8 mouse cellular contexts compared by ENCODE assay signal in the genomic region with DNA sequence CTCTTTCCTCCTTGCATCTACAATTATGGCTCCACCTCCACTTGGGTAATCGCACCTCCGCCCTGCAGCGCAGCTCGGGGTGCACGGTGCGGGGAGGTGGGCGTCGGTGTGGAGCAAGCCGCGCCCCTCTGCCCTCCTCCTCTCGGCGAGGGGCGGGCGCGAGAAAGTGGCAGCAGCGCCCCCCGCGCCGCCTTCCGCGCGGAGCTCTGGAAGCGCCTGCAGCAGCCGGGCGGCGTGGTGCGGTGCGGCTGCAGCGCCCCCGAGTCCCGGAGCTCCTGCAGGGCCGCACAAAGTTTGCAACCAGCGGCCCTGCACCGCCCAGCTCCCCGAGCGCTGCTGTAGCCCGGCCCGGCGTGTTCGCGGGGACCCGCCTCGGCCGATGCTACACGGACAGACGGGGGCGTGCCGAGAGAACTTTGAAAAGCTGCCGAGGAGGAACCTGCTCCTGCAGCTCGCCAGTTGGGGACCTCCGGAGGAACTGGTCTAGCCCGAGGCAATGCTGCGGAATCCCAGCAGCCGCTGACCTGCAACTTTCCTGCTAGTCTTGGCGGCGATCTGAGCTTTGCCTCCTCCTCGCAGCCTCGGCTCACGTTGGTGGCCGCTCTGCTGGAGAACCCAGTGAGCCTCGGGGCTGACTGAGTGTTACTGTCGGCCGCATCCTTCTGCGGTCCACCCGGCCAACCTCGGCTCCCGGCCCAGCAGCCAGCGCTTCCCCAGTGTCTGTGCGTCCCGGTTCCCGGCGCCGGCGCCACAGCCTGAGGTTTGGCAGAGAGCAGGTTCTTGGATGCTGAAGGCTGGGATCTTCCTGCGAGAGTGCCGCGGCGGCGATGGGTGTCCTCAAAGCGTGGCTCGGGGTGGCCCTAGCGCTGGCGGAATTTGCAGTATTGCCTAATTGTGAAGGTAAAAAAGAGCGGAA. TPM values are rescaled to one million over a fixed set of nuclear protein-coding genes. Genes with fewer than 3 reads are reported as not detected.
DNase-seq lines count a peak whose midpoint lies in the region; ATAC-seq lines count a peak whose summit lies in the region.

No protein-coding gene starts in this region.

- ATAC-seq in monocyte, adult 5-6 weeks (replicated peaks; ENCODE audit: insufficient number of reproducible peaks, low FRiP score, low TSS enrichment, poor library complexity, severe bottlenecking), result no peak

- peak; percentile 79 for DNase-seq in adrenal gland, adult 2 months
- DNase-seq in embryo, embryonic 10 days (ENCODE audit: low spot score), result peak; percentile 78
- peak; percentile 46 for DNase-seq in gastrocnemius, postnatal 25 days
- peak; percentile 2 for DNase-seq in induced T-regulatory cell, adult 2 months (ENCODE audit: low read depth)
- peak; percentile 51 to 59 for DNase-seq in left cerebral cortex, adult 9 months (ENCODE audit: low spot score in 2 of 2)
- peak; percentile 63 to 75 for DNase-seq in lung, postnatal 4 days
- peak; percentile 83 for DNase-seq in right cerebral cortex, postnatal 10 days (ENCODE audit: low spot score in 2 of 2)

RNA-seq across cellular contexts. Expression of gene Fras1, which starts 0.5 kb away (rescaled TPM):
- total RNA-seq in adrenal gland, adult 2 months (2021), result 1 to 10 TPM; 1.6 to 1.8 TPM
- polyA plus RNA-seq in adrenal gland, adult 2 months (2012; rRNA removed), result 0.31 and 0.48 TPM in 2 replicates
- 1 to 10 TPM; 3.3 to 3.8 TPM for total RNA-seq in gastrocnemius, postnatal 25 days (2021)
- not detected in 3 replicates for total RNA-seq in monocyte, adult 5-6 weeks (2017)

Comparison
In these comparisons a context has a peak if more than half of its experiments do, and no peak if none do; other contexts are left out.
1. DNase-seq: peak in every context shown above with its lines; median percentile 83 in right cerebral cortex, postnatal 10 days; 79 in adrenal gland, adult 2 months; 78 in embryo, embryonic 10 days; 69 in lung, postnatal 4 days; 55 in left cerebral cortex, adult 9 months; 46 in gastrocnemius, postnatal 25 days; 2 in induced T-regulatory cell, adult 2 months.